Mouse (Mus musculus) lung, postnatal 0 days (tissue): ENCODE results near the gene Eppin. TPM values are rescaled to one million over a fixed set of nuclear protein-coding genes. Genes with fewer than 3 reads are reported as not detected.
"Not testable (repeated sequence)": the region's sequence is repeated elsewhere in the genome, so short reads cannot be mapped to it uniquely, and the experiment has no call there.

Source experiments
- ATAC-seq: fragments of 200-750 bp; cut with Nextera tagmentation; 2 replicates; pipeline ENCODE4 v1.8.0; 2017; ENCODE audit warnings: moderate library complexity
- DNase-seq: peaks from one replicate; pipeline ENCODE4 v3.0.0-alpha.2; 2016; ENCODE audit warnings: low spot score
- H3K27ac ChIP-seq: fragments of 300-500 bp; sonication (generic); 2 replicates; pipeline ENCODE4 v1.5.1; 2014; ENCODE audit warnings: antibody characterized with exemption, mild to moderate bottlenecking, low read length, mixed read lengths
- H3K27me3 ChIP-seq: fragments of 300-500 bp; sonication (generic); replicated peaks from 2 replicates; pipeline ENCODE4 v1.6.1; 2014; ENCODE audit warnings: low read length, mixed read lengths; ENCODE audit not compliant: insufficient read depth
- H3K36me3 ChIP-seq: fragments of 300-500 bp; sonication (generic); 2 replicates; pipeline ENCODE4 v1.6.1; 2014; ENCODE audit warnings: low read length, mixed read lengths; ENCODE audit not compliant: insufficient read depth
- H3K4me1 ChIP-seq: fragments of 300-500 bp; sonication (generic); 2 replicates; pipeline ENCODE4 v1.6.1; 2014; ENCODE audit warnings: antibody characterized with exemption, low read depth, low read length, mixed read lengths; ENCODE audit not compliant: insufficient read depth
- H3K4me2 ChIP-seq: fragments of 300-500 bp; sonication (generic); replicated peaks from 2 replicates; pipeline ENCODE4 v1.6.1; 2014; ENCODE audit warnings: low read depth, mild to moderate bottlenecking, low read length, moderate library complexity, mixed read lengths
- H3K4me3 ChIP-seq: fragments of 300-500 bp; sonication (generic); 2 replicates; pipeline ENCODE4 v1.5.1; 2014; ENCODE audit warnings: low read depth, low read length
- H3K9ac ChIP-seq: fragments of 300-500 bp; sonication (generic); replicated peaks from 2 replicates; pipeline ENCODE4 v1.6.1; 2014; ENCODE audit warnings: low read depth, mild to moderate bottlenecking
- H3K9me3 ChIP-seq: fragments of 300-500 bp; sonication (generic); 2 replicates; pipeline ENCODE4 v1.6.1; 2016; ENCODE audit warnings: low read length, mixed read lengths
- CTCF ChIP-seq: IDR thresholded peaks from 2 replicates; pipeline ENCODE4 v1.5.1; 2016; ENCODE audit warnings: antibody characterized with exemption, mild to moderate bottlenecking
- EP300 ChIP-seq: IDR thresholded peaks from 2 replicates; pipeline ENCODE4 v1.6.1; 2016; ENCODE audit warnings: antibody characterized with exemption, mild to moderate bottlenecking, control low read depth
- WGBS: fragments of 180-500 bp; shearing (Covaris S2); extraction: QIAGEN DNeasy Blood & Tissue Kit; methylation state at CpG from one replicate; pipeline ENCODE4 v1.1.7; 2014; 5-methylcytosine and 5-hydroxymethylcytosine counted together
- polyA plus RNA-seq: library from polyadenylated mRNA; unstranded; fragments of >200 nt; fragmentation: Nextera tagmentation; extraction: Ambion mirVana; gene quantifications from 2 replicates; pipeline ENCODE4 v1.2.1, GENCODE M21; 2015

The Eppin gene
- polyA plus RNA-seq, 1 experiment from 2014 or later: not detected

GRCm38 (mm10) chr2:164619050-164619449 is 25.7 kb upstream of the Eppin start:
- TF ChIP-seq CTCF (no peak), EP300 (no peak)
- no peak overlapping the region for H3K9ac ChIP-seq
- no peaks in the 10 kb centered on the region for H3K9me3 ChIP-seq
- DNase-seq: peak; percentile 15
- H3K27me3 ChIP-seq: no peaks in the 10 kb centered on the region
- H3K4me1 ChIP-seq: no peaks in the 10 kb centered on the region
- 46% methylated on average over 5 of the region's 5 CpGs for WGBS
- no peak overlapping the region for H3K4me2 ChIP-seq
- no peak overlapping the region for H3K27ac ChIP-seq
- peak; percentile 62 for ATAC-seq
- no peaks in the 10 kb centered on the region for H3K36me3 ChIP-seq
- no peak overlapping the region for H3K4me3 ChIP-seq

- Histone ChIP-seq H3K4me1 (no peaks in the 10 kb centered on the region), H3K27ac (no peak overlapping the region), H3K36me3 (no peaks in the 10 kb centered on the region), H3K9me3 (no peaks in the 10 kb centered on the region), H3K4me3 (no peak overlapping the region), H3K4me2 (no peak overlapping the region), H3K9ac (no peak overlapping the region), H3K27me3 (no peaks in the 10 kb centered on the region)
- TF ChIP-seq EP300 (no peak), CTCF (no peak)
- DNase-seq (no peak), ATAC-seq (no peak)
- 88% methylated on average over 3 of the region's 3 CpGs for WGBS
Measured at GRCm38 (mm10) chr2:164615386-164615785, 22.0 kb upstream of the Eppin start.

- WGBS: 44% methylated on average over 8 of the region's 8 CpGs
- H3K36me3 ChIP-seq, H3K9ac ChIP-seq, DNase-seq, H3K4me2 ChIP-seq, H3K4me1 ChIP-seq, H3K27me3 ChIP-seq, H3K27ac ChIP-seq, ATAC-seq, H3K9me3 ChIP-seq, H3K4me3 ChIP-seq: not testable (repeated sequence)
Measured at GRCm38 (mm10) chr2:164613471-164613870, 20.1 kb upstream of the Eppin start, which contains the start of the genes Wfdc6b and Wfdc8. Wfdc6b (plus strand) TSS chr2:164613522. Wfdc8 (minus strand) TSS chr2:164613626.

GRCm38 (mm10) chr2:164608781-164609180 is 15.4 kb upstream of the Eppin start:
- 54% methylated on average over 6 of the region's 6 CpGs for WGBS
- ATAC-seq (no peak), DNase-seq (no peak)
- Histone ChIP-seq H3K9ac (no peak overlapping the region), H3K36me3 (no peaks in the 10 kb centered on the region), H3K9me3 (no peaks in the 10 kb centered on the region), H3K4me2 (no peak overlapping the region), H3K4me1 (no peaks in the 10 kb centered on the region), H3K27ac (no peak overlapping the region), H3K27me3 (no peaks in the 10 kb centered on the region), H3K4me3 (no peak overlapping the region)
- TF ChIP-seq EP300 (no peak), CTCF (no peak)

- no peaks in the 10 kb centered on the region for H3K4me1 ChIP-seq
- 84% methylated on average over 8 of the region's 8 CpGs for WGBS
- H3K9ac ChIP-seq: no peak overlapping the region
- no peaks in the 10 kb centered on the region for H3K36me3 ChIP-seq
- no peak overlapping the region for H3K4me2 ChIP-seq
- ATAC-seq: no peak
- DNase-seq: no peak
- TF ChIP-seq CTCF (no peak), EP300 (no peak)
- no peak overlapping the region for H3K4me3 ChIP-seq
- H3K27ac ChIP-seq: no peak overlapping the region
- no peaks in the 10 kb centered on the region for H3K27me3 ChIP-seq
- H3K9me3 ChIP-seq: no peaks in the 10 kb centered on the region
Measured at GRCm38 (mm10) chr2:164604411-164604810, 11.0 kb upstream of the Eppin start.

- WGBS: 91% methylated on average over 3 of the region's 3 CpGs
- Histone ChIP-seq H3K27ac (no peak overlapping the region), H3K27me3 (no peaks in the 10 kb centered on the region), H3K4me1 (no peaks in the 10 kb centered on the region), H3K9ac (no peak overlapping the region), H3K9me3 (no peaks in the 10 kb centered on the region), H3K4me3 (no peak overlapping the region), H3K4me2 (no peak overlapping the region), H3K36me3 (no peaks in the 10 kb centered on the region)
- no peak for ATAC-seq
- TF ChIP-seq CTCF (peak; percentile 13; the same call in 1 of the 2 replicates), EP300 (no peak)
- no peak for DNase-seq
Measured at GRCm38 (mm10) chr2:164603482-164603881, 10.1 kb upstream of the Eppin start.

GRCm38 (mm10) chr2:164600179-164600578 is 6.8 kb upstream of the Eppin start:
- TF ChIP-seq CTCF (0 out of 2 replicates have a peak, but pooled peaks have one; percentile 26), EP300 (no peak)
- Histone ChIP-seq H3K4me1 (no peaks in the 10 kb centered on the region), H3K4me2 (no peak overlapping the region), H3K9ac (no peak overlapping the region), H3K9me3 (no peaks in the 10 kb centered on the region), H3K27ac (no peak overlapping the region), H3K27me3 (no peaks in the 10 kb centered on the region), H3K4me3 (no peak overlapping the region), H3K36me3 (no peaks in the 10 kb centered on the region)
- WGBS: 61% methylated on average over 3 of the region's 3 CpGs
- no peak for ATAC-seq
- no peak for DNase-seq
